Comparison of ENCODE assay signal across 28 mouse cellular contexts in the genomic region with DNA sequence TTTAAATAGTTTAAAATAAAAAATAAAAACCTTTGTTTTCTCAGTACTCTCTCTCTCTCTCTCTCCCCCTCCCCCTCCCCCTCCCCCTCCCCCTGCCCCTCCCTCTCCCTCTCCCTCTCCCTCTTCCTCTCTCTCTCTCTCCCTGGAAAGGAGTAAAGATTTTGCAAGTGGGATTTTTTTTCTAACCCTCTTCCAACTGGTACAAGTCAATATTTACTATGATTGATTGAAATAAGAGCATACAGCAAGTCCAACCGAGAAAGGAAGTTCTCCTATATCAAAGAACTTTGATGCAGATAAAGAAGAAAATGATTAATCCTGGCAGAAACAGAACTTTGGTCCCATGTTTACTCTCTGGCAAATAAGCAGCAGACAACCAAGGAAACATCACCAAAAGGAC.
A peak's percentile ranks its signal among the peaks of the same experiment; 100 is the strongest.
DNase-seq lines count a peak whose midpoint lies in the region; ATAC-seq and TF ChIP-seq lines count a peak whose summit lies in the region.
"Had no signal": no experiment of that assay in that cellular context is flagged by ENCODE, and none has a peak within 500 bp of the region (broad histone marks: within the 10 kb centered on the region; RNA-seq: fewer than 3 reads in every experiment).

No protein-coding gene starts in this region.

- TF ChIP-seq POLR2A in liver, adult 2 months (IDR thresholded peaks at IDR 0.05; ENCODE audit: extremely low read depth, insufficient read depth, low read length) = no peak

- H3K4me1 ChIP-seq in liver, adult 2 months (ENCODE audit: control insufficient read depth, insufficient read depth, low read length) = peaks cover 15% of the 10 kb centered on the region
- no peaks in the 10 kb centered on the region for H3K4me1 ChIP-seq in liver, embryonic 12.5 days
- H3K4me1 ChIP-seq in liver, embryonic 14.5 days (replicated peaks; ENCODE audit: control insufficient read depth in 2 of 2, insufficient read depth in 2 of 2, low read length in 1 of 2) = peaks cover 0 to 3% of the 10 kb centered on the region in 2 experiments; a peak in 1 of 4 replicates
- no peaks in the 10 kb centered on the region; the same call in 1 of the 2 replicates for H3K4me1 ChIP-seq in liver, postnatal 0 days (ENCODE audit: insufficient read depth)
- H3K4me1 ChIP-seq: embryonic facial prominence, embryonic 13.5 days; embryonic facial prominence, embryonic 15.5 days; forebrain, embryonic 10.5 days; forebrain, embryonic 12.5 days had no signal

- H3K4me2 ChIP-seq in liver, embryonic 12.5 days = no peak overlapping the region
- H3K4me2 ChIP-seq in liver, embryonic 14.5 days (ENCODE audit: low read depth) = no peak overlapping the region
- H3K4me2 ChIP-seq in liver, postnatal 0 days (ENCODE audit: low read depth, low read length) = 0 out of 2 replicates have a peak overlapping the region, but pooled peaks have one; percentile 4
- H3K4me2 ChIP-seq: embryonic facial prominence, embryonic 13.5 days; embryonic facial prominence, embryonic 15.5 days; forebrain, embryonic 12.5 days had no signal

- no peaks in the 10 kb centered on the region for H3K27me3 ChIP-seq in liver, adult 2 months (ENCODE audit: control insufficient read depth, insufficient read depth, low read length)
- H3K27me3 ChIP-seq in liver, embryonic 12.5 days (replicated peaks) = no peaks in the 10 kb centered on the region
- no peaks in the 10 kb centered on the region for H3K27me3 ChIP-seq in liver, embryonic 14.5 days (ENCODE audit: control insufficient read depth, insufficient read depth, low read length)
- no peaks in the 10 kb centered on the region for H3K27me3 ChIP-seq in liver, postnatal 0 days (ENCODE audit: insufficient read depth, low read length)
- H3K27me3 ChIP-seq: CH12.LX; embryonic facial prominence, embryonic 13.5 days; embryonic facial prominence, embryonic 15.5 days; forebrain, embryonic 12.5 days had no signal

- H3K36me3 ChIP-seq in liver, adult 2 months (ENCODE audit: control insufficient read depth, insufficient read depth, low read length) = no peaks in the 10 kb centered on the region
- H3K36me3 ChIP-seq in liver, embryonic 12.5 days = no peaks in the 10 kb centered on the region
- no peaks in the 10 kb centered on the region for H3K36me3 ChIP-seq in liver, embryonic 14.5 days (replicated peaks; ENCODE audit: control insufficient read depth, insufficient read depth, low read depth)
- no peaks in the 10 kb centered on the region for H3K36me3 ChIP-seq in liver, postnatal 0 days (replicated peaks; ENCODE audit: insufficient read depth, low read length)
- H3K36me3 ChIP-seq: embryonic facial prominence, embryonic 13.5 days; embryonic facial prominence, embryonic 15.5 days; forebrain, embryonic 10.5 days; forebrain, embryonic 12.5 days; G1E had no signal

- no peak for TF ChIP-seq CTCF in liver, adult 2 months (IDR thresholded peaks at IDR 0.05; ENCODE audit: low read depth, low read length)
- TF ChIP-seq CTCF in liver, embryonic 14.5 days (IDR thresholded peaks at IDR 0.05; ENCODE audit: low read depth) = no peak
- no peak for TF ChIP-seq CTCF in liver, postnatal 0 days (IDR thresholded peaks at IDR 0.05; ENCODE audit: low read depth)

- H3K9me3 ChIP-seq in liver, embryonic 12.5 days (replicated peaks) = no peaks in the 10 kb centered on the region
- H3K9me3 ChIP-seq in liver, embryonic 14.5 days (ENCODE audit: control insufficient read depth, low read length) = no peaks in the 10 kb centered on the region
- no peaks in the 10 kb centered on the region for H3K9me3 ChIP-seq in liver, postnatal 0 days (ENCODE audit: low read length)
- H3K9me3 ChIP-seq: embryonic facial prominence, embryonic 13.5 days; embryonic facial prominence, embryonic 15.5 days; forebrain, embryonic 10.5 days; forebrain, embryonic 12.5 days; G1E had no signal

- H3K79me2 ChIP-seq in liver, adult 2 months (ENCODE audit: control insufficient read depth, insufficient read depth, low read length) = no peaks in the 10 kb centered on the region

- no peak for ATAC-seq in liver, embryonic 12.5 days
- peak; percentile 23; the same call in 1 of the 2 replicates for ATAC-seq in liver, embryonic 14.5 days (ENCODE audit: insufficient read depth)
- peak; percentile 81 for ATAC-seq in liver, postnatal 0 days
- ATAC-seq: activated CD4-positive, CD25-positive, alpha-beta regulatory T cell, adult 4 months; CD4-positive, CD25-positive, alpha-beta regulatory T cell, adult 4 months; forebrain, embryonic 14.5 days; forebrain, embryonic 16.5 days; Patski had no signal

- no peak for TF ChIP-seq EP300 in liver, embryonic 14.5 days (IDR thresholded peaks at IDR 0.05; ENCODE audit: low read depth)
- no peak for TF ChIP-seq EP300 in liver, postnatal 0 days (IDR thresholded peaks at IDR 0.05; ENCODE audit: low read depth)

- DNase-seq in liver, adult 2 months (ENCODE audit: extremely low read depth, low read depth, low spot score) = peak; percentile 97
- no peak for DNase-seq in liver, embryonic 14.5 days (ENCODE audit: low read depth in 3 of 3, low spot score in 3 of 3)
- no peak for DNase-seq in liver
- no peak for DNase-seq in liver, postnatal 0 days
- DNase-seq in left cerebral cortex, postnatal 4 days = no peak
- DNase-seq: adrenal gland, postnatal 10 days; adrenal gland, postnatal 25 days; B cell, adult 2 months; cerebellum, adult 11 months; cerebellum, adult 18-20 months; cerebellum, adult 8-10 months; cerebellum, adult 9-11 months; cerebellum, postnatal 14 days; cerebellum, postnatal 36 days; embryo, embryonic 11 days had no signal

- intact Hi-C loops in left cerebral cortex, postnatal 4 days (cut with DNase I) = no loop called here

- H3K4me3 ChIP-seq in liver, adult 2 months (ENCODE audit: insufficient read depth, low read depth, low read length) = no peak overlapping the region
- no peak overlapping the region for H3K4me3 ChIP-seq in liver, embryonic 12.5 days
- no peak overlapping the region for H3K4me3 ChIP-seq in liver, embryonic 14.5 days (ENCODE audit: insufficient read depth in 1 of 2, low read depth in 2 of 2, low read length in 2 of 2)
- no peak overlapping the region for H3K4me3 ChIP-seq in liver, postnatal 0 days (ENCODE audit: low read depth, low read length)
- H3K4me3 ChIP-seq: embryonic facial prominence, embryonic 13.5 days; embryonic facial prominence, embryonic 15.5 days; erythroblast, embryonic 14.5 days; forebrain, embryonic 10.5 days; forebrain, embryonic 12.5 days had no signal

- H3K9ac ChIP-seq in liver, adult 2 months (ENCODE audit: low read depth, low read length) = no peak overlapping the region
- no peak overlapping the region for H3K9ac ChIP-seq in liver, embryonic 12.5 days
- H3K9ac ChIP-seq in liver, embryonic 14.5 days (replicated peaks) = no peak overlapping the region
- H3K9ac ChIP-seq in liver, postnatal 0 days (replicated peaks) = no peak overlapping the region
- H3K9ac ChIP-seq: embryonic facial prominence, embryonic 13.5 days; embryonic facial prominence, embryonic 15.5 days; forebrain, embryonic 12.5 days had no signal

- H3K27ac ChIP-seq in liver, adult 2 months (replicated peaks; ENCODE audit: insufficient read depth, low read depth, low read length) = no peak overlapping the region
- H3K27ac ChIP-seq in liver, embryonic 12.5 days = no peak overlapping the region
- H3K27ac ChIP-seq in liver, embryonic 14.5 days = no peak overlapping the region
- 0 out of 2 replicates have a peak overlapping the region, but pooled peaks have one; percentile 22 for H3K27ac ChIP-seq in liver, postnatal 0 days (ENCODE audit: low read depth)
- H3K27ac ChIP-seq: embryonic facial prominence, embryonic 13.5 days; embryonic facial prominence, embryonic 15.5 days; forebrain, embryonic 10.5 days; forebrain, embryonic 12.5 days had no signal

- WGBS in liver, adult 2 months = 7% methylated on average over 1 of the region's 1 CpGs
- WGBS in liver, embryonic 12.5 days (ENCODE audit: insufficient replicate concordance) = 52% methylated on average over 1 of the region's 1 CpGs
- WGBS in liver, embryonic 14.5 days (ENCODE audit: insufficient replicate concordance) = 55% methylated on average over 1 of the region's 1 CpGs
- WGBS in liver, postnatal 0 days (ENCODE audit: insufficient replicate concordance) = 31% methylated on average over 1 of the region's 1 CpGs
